Mouse (Mus musculus) liver, embryonic 14.5 days (tissue): ENCODE measurements around the gene Cacna1d. TPM values are rescaled to one million over a fixed set of nuclear protein-coding genes. Genes with fewer than 3 reads are reported as not detected.

Experiments used
- ATAC-seq: fragments of 200-750 bp; cut with Nextera tagmentation; 2 replicates; pipeline ENCODE4 v1.8.0; 2017; ENCODE audit warnings: moderate number of reproducible peaks, mild to moderate bottlenecking, moderate library complexity; ENCODE audit not compliant: insufficient read depth
- DNase-seq, 3 experiments: peaks; one replicate each; pipeline ENCODE4 v3.0.0-alpha.2; 2012 to 2013; ENCODE audit warnings: low read depth in 3 of 3, low spot score in 3 of 3
- H3K27ac ChIP-seq: fragments of 300-500 bp; sonication (generic); 2 replicates; pipeline ENCODE4 v1.5.1; 2014; ENCODE audit warnings: moderate library complexity, mild to moderate bottlenecking, control low read depth, inconsistent platforms
- H3K27me3 ChIP-seq: fragments of 300-500 bp; sonication (generic); 2 replicates; pipeline ENCODE4 v1.6.1; 2014; ENCODE audit warnings: mild to moderate bottlenecking, low read length, moderate library complexity; ENCODE audit not compliant: control insufficient read depth, insufficient read depth
- H3K36me3 ChIP-seq: fragments of 300-500 bp; sonication (generic); replicated peaks from 2 replicates; pipeline ENCODE4 v1.6.1; 2014; ENCODE audit warnings: low read depth; ENCODE audit not compliant: control insufficient read depth, insufficient read depth
- H3K4me1 ChIP-seq, 2 experiments: fragments of 200-500 bp in 1 of 2; fragments of 300-500 bp in 1 of 2; sonication (generic) in 1 of 2; replicated peaks; 2 replicates each; pipeline ENCODE4 v1.6.1; 2012 to 2014; ENCODE audit warnings: antibody characterized with exemption in 1 of 2, inconsistent platforms in 1 of 2, low read length in 1 of 2; ENCODE audit not compliant: control insufficient read depth in 2 of 2, insufficient read depth in 2 of 2
- H3K4me2 ChIP-seq: fragments of 300-500 bp; sonication (generic); 2 replicates; pipeline ENCODE4 v1.6.1; 2014; ENCODE audit warnings: low read depth, mild to moderate bottlenecking, control low read depth, moderate library complexity
- H3K4me3 ChIP-seq, 2 experiments: fragments of 200-500 bp in 1 of 2; fragments of 300-500 bp in 1 of 2; sonication (generic) in 1 of 2; 2 replicates each; pipeline ENCODE4 v1.5.1; 2012 to 2014; ENCODE audit warnings: low read depth in 2 of 2, low read length in 2 of 2, mild to moderate bottlenecking in 2 of 2, control low read depth in 1 of 2, inconsistent platforms in 1 of 2, moderate library complexity in 1 of 2; ENCODE audit not compliant: insufficient read depth in 1 of 2
- H3K9ac ChIP-seq: fragments of 300-500 bp; sonication (generic); replicated peaks from 2 replicates; pipeline ENCODE4 v1.6.1; 2014; ENCODE audit warnings: mild to moderate bottlenecking, control low read depth, moderate library complexity
- H3K9me3 ChIP-seq: fragments of 300-500 bp; sonication (generic); 2 replicates; pipeline ENCODE4 v1.6.1; 2016; ENCODE audit warnings: low read length, mixed read lengths; ENCODE audit not compliant: control insufficient read depth
- CTCF ChIP-seq: IDR thresholded peaks from 2 replicates; pipeline ENCODE4 v1.5.1; 2016; ENCODE audit warnings: antibody characterized with exemption, low read depth, control low read depth
- EP300 ChIP-seq: IDR thresholded peaks from 2 replicates; pipeline ENCODE4 v1.6.1; 2016; ENCODE audit warnings: antibody characterized with exemption, low read depth
- WGBS: fragments of 180-500 bp; shearing (Covaris S2); extraction: QIAGEN DNeasy Blood & Tissue Kit; methylation state at CpG from one replicate; pipeline ENCODE4 v1.1.7; 2014; ENCODE audit not compliant: insufficient replicate concordance; 5-methylcytosine and 5-hydroxymethylcytosine counted together
- polyA plus RNA-seq, 2 experiments: library from polyadenylated mRNA; depleted of rRNA in 1 of 2; stranded (reverse) in 1 of 2; unstranded in 1 of 2; fragments of >200 nt; fragmentation: Nextera tagmentation in 1 of 2; extraction: Ambion mirVana in 1 of 2; gene quantifications; 2 replicates each; pipeline versions ENCODE4 v1.2.1 to v1.2.3; 2012 to 2014

The Cacna1d gene
- polyA plus RNA-seq, 2 experiments: 0.17 TPM

DNA sequence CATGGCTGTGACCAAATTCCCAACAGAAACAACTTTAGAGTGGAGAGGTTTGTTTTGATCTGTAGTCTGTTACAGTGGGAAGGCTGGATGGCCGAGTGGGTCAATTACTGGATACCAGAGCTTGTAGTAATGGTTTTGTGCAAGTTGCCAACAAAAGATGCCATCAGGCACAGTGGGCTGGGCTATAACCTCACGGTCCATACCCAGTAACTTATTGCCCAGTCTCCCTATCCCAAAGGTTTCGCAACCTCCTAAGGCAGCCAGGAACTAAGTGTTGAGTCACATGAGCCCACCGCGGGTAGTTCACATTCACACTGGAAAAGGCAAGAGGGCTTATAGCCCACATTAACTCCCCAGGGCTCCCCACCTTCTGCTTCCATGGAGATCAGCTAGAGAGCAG lies 474.6 kb downstream of the Cacna1d start:
- Histone ChIP-seq H3K4me1 (no peaks in the 10 kb centered on the region; a peak in 1 of 4 replicates), H3K4me2 (no peak overlapping the region), H3K36me3 (no peaks in the 10 kb centered on the region), H3K4me3 (no peak overlapping the region), H3K27ac (no peak overlapping the region), H3K9ac (no peak overlapping the region), H3K9me3 (no peaks in the 10 kb centered on the region), H3K27me3 (no peaks in the 10 kb centered on the region; the same call in 1 of the 2 replicates)
- TF ChIP-seq EP300: no peak
- no peak for TF ChIP-seq CTCF
- DNase-seq: no peak
- ATAC-seq: no peak
- WGBS: 64% methylated on average over 5 of the region's 5 CpGs

DNA sequence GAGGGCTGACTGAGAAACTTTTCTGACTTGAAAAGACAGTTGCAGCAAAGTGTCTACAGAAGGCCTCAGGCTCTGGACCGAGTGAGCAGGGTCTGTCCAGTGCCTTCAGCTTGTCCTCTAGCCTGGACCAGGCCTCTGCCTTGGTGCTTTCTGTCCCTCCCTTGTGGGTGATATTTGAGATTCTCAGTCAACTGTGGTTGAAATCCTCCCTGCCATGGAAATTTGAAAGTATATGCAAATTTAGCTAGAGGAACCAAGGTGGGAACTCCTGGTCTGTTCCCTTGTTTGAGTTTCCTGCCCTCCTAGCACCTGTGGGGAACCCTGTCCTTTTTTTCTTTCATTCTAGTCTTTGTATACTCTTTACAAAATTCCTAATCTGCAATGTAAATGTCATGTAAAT lies 476.2 kb downstream of the Cacna1d start:
- no peaks in the 10 kb centered on the region for H3K9me3 ChIP-seq
- H3K36me3 ChIP-seq: no peaks in the 10 kb centered on the region
- H3K27me3 ChIP-seq: no peaks in the 10 kb centered on the region; the same call in 1 of the 2 replicates
- no peak overlapping the region for H3K9ac ChIP-seq
- WGBS: 45% methylated on average over 1 of the region's 1 CpGs
- DNase-seq (no peak), ATAC-seq (no peak)
- no peak overlapping the region for H3K4me2 ChIP-seq
- no peaks in the 10 kb centered on the region; a peak in 1 of 4 replicates for H3K4me1 ChIP-seq
- TF ChIP-seq EP300 (no peak), CTCF (no peak)
- H3K27ac ChIP-seq: no peak overlapping the region
- no peak overlapping the region for H3K4me3 ChIP-seq

DNA sequence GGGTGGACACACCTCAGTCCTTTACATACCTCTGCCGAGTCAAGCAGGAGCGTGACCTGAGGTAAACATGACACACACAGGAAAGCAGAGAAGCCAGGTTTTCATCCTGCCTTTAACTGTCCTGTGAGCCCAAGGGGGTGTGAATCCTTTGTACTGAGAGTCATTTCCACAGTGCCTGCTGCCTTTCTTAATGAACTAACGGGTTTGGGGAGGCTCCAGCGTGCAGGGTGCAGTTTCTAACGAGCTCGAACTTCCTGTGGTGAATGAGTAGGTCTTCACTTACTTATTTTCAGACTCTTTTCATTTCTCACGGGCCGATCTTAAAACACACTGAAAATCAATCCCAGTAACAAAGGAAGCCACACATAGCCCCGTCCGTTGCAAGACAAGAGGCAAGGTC lies 476.8 kb downstream of the Cacna1d start:
- TF ChIP-seq CTCF (no peak), EP300 (no peak)
- WGBS: 46% methylated on average over 10 of the region's 10 CpGs
- H3K27me3 ChIP-seq: peaks cover 3% of the 10 kb centered on the region
- no peak overlapping the region for H3K4me3 ChIP-seq
- ATAC-seq (no peak), DNase-seq (no peak)
- no peak overlapping the region for H3K9ac ChIP-seq
- H3K4me1 ChIP-seq: no peaks in the 10 kb centered on the region; a peak in 1 of 4 replicates
- no peak overlapping the region for H3K4me2 ChIP-seq
- H3K27ac ChIP-seq: no peak overlapping the region
- H3K9me3 ChIP-seq: no peaks in the 10 kb centered on the region
- no peaks in the 10 kb centered on the region for H3K36me3 ChIP-seq

DNA sequence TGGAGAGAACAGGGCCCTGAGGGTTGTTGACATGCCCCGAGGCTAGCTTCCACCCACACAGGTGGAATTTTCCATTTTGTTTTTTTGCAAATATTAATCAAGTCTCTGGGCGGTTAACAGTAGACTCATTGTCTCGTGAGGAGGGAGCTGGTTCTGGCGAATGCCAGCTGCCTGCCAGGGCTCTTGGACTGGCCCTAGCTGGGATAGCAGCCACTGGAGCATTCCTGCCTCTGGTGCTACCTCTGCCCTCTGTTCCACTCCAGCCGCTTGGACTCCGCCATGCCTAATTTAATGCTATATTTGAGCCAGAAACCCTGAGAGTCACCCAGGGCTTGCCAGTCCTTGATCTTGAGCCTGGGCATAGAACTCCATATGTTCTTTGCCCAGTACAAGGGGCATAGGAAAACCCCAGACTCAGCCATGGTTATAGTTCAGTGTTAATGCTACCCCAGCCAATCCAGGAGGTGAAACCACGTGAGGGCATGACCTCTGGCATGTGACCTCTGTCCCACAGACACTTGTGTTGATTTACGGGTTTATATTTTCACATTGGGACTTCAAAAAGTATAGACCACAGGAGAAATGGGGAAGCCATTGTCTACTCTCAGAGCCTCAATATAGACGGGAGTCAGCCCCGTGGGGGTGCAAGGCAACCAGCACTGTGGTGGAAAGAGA lies 479.2 kb downstream of the Cacna1d start:
- H3K4me3 ChIP-seq: no peak overlapping the region
- no peak for DNase-seq
- no peak overlapping the region for H3K27ac ChIP-seq
- no peaks in the 10 kb centered on the region; a peak in 1 of 4 replicates for H3K4me1 ChIP-seq
- 60% methylated on average over 10 of the region's 10 CpGs for WGBS
- no peaks in the 10 kb centered on the region for H3K36me3 ChIP-seq
- H3K9ac ChIP-seq: no peak overlapping the region
- no peak for ATAC-seq
- H3K9me3 ChIP-seq: no peaks in the 10 kb centered on the region
- no peak overlapping the region for H3K4me2 ChIP-seq
- TF ChIP-seq CTCF (no peak), EP300 (no peak)
- H3K27me3 ChIP-seq: peaks cover 19% of the 10 kb centered on the region

DNA sequence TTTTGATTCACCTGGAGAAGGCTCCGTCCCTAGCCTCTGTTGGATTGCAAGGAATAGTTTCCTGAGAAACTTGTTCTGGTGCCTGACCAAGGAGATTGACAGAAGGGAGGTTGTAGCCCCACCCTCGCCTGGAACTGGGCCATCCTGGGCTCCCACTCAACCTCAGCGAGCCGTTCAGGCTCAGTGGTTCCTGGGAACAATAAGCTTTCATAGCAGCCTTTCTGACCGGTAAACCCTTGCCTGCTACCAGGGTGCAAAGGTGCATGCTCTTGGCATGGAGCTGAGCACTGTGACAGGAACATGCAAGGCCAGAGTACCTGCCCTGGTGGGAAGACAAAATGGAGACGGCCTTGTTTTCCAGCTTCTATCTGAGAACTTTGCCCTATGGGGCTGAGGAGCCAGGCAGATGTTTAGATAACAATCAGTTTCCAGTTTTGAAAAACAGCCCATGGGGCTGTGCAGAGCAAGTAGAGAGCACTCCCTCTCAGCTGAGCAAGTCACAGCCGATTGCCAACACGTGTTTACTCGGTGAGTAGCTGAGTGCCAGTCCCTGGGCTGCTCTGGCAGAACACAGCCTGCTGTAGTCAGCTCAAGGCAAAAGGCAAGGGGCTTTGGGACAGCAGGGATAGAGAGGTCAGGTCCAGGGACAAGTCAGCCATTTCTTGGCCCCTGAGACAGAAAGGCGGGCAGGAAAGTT lies 481.2 kb downstream of the Cacna1d start:
- Histone ChIP-seq H3K4me1 (no peaks in the 10 kb centered on the region; a peak in 1 of 4 replicates), H3K9me3 (no peaks in the 10 kb centered on the region), H3K27ac (no peak overlapping the region), H3K4me3 (no peak overlapping the region), H3K9ac (no peak overlapping the region), H3K4me2 (peak overlapping the region; percentile 1; the same call in 1 of the 2 replicates), H3K27me3 (peaks cover 19% of the 10 kb centered on the region), H3K36me3 (no peaks in the 10 kb centered on the region)
- no peak for DNase-seq
- no peak for TF ChIP-seq CTCF
- no peak for TF ChIP-seq EP300
- 60% methylated on average over 10 of the region's 10 CpGs for WGBS
- 0 out of 2 replicates have a peak, but pooled peaks have one; percentile 28 for ATAC-seq
